Mouse (Mus musculus): Measurements from ENCODE around the gene Vav2.

Vav2 gene

GRCm38 (mm10) chr2:27262984-27263383, 163.8 kb downstream of the Vav2 start:
- no peak for DNase-seq (ENCODE audit: low read depth)

- DNase-seq (ENCODE audit: low read depth): no peak
These were observed 175.4 kb downstream of the Vav2 start for GRCm38 (mm10) chr2:27251434-27251833.

GRCm38 (mm10) chr2:27248211-27248610, 178.6 kb downstream of the Vav2 start, which contains the start of gene Sardh:
TSS of gene Sardh (minus strand) at chr2:27248337.
- no peak for DNase-seq (ENCODE audit: low read depth)

DNA sequence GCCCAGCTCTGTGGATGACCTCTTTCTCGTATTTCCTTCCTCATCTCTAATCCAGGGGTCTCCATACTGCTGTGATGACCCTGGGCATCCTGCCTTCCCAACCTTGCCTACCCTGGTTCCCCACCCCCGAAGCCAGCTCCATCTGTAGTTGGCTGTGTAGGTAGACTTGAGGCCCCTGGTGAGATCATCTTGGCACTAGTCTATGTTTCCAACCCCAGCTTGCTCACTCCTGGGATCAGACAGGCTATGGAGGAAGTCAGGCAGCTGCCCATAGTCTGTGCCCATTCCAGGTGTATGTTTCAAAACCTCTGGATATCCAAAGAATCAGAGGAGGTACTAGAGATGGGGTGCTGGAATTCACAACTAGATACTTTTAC, 179.4 kb downstream of the Vav2 start:
- DNase-seq (ENCODE audit: low read depth): no peak

DNA sequence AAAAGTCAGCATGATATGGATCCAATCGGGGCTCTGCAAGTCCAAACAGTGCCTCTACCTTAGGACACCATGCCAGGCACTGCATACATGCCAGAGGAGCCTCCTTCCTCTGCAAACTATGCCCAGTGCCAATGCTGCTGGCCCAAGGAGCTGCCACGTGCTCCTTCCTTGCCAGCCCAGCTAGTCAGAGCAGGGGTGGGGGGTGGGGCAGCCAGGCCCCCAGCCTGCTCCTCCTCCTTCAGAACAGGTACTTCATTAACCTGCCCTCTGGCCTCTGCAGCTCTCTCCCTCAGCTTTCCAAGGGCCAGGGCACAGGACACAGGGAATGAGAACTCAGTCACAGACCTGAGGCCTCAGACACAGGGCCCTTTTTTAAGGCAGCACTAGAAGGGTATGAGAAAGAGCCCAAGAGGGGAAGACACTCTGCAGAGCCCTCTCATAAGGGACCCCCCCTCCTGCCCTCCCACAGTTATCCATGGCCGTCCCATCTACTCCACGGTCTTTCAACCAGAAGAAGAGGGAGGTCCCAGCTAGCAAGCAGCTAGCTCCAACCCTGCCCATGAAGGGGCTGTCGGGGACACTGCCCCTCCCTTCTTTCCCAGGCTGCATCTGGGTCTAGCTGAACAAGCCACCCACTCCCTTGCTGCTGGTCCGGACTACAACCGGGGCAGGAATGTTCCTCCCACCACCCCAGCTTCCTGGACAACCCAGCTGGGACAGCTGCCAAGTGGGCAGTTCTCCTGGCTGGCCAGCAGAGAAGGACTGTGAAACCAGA, 179.9 kb downstream of the Vav2 start:
- peak; percentile 96 for DNase-seq (ENCODE audit: low read depth)

- DNase-seq (ENCODE audit: low read depth): no peak
These were observed 180.9 kb downstream of the Vav2 start for GRCm38 (mm10) chr2:27245947-27246346.

- peak; percentile 71 for DNase-seq (ENCODE audit: low read depth)
These were observed 189.5 kb downstream of the Vav2 start for GRCm38 (mm10) chr2:27237342-27237741.

DNA sequence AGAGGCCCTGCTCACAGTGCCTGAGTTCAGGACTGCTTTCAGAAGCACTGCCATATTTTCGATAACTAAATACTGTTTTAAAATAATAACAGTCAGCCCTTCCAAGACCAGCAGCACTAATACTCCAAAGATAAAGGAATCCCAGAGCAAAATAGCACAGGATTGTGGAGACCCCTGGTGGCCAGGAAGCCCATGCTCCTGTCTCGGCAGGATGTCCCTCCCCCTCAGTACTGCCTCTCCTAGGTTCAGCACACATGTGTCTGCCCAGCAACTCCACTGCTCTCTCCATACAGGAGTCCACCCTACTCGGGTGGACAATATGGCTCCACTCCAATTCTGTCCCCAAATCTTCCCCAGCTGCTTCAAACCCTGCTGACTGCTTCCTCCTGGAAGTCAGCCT, 191.1 kb downstream of the Vav2 start:
- peak; percentile 82 for DNase-seq (ENCODE audit: low read depth)

DNA sequence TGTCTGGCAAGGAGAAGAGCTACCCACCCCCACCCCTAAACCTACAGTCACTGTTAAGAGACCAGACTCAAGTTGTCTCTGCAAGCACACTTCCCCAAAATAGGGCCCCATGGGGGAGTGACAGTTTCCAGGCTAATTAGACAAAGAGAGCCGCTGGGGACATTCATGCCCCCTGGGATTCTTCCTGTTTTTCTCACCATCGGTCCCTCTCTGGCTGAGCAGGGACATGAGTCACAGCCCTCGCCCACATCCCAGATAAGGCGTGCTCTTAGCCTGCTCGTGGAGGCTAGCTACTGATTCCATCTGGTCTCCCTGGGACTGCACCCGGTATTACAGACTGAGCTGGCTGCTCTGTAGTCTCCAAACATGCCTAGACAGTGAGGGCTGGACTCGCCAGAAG, 194.5 kb downstream of the Vav2 start:
- peak; percentile 33 for DNase-seq (ENCODE audit: low read depth)

DNA sequence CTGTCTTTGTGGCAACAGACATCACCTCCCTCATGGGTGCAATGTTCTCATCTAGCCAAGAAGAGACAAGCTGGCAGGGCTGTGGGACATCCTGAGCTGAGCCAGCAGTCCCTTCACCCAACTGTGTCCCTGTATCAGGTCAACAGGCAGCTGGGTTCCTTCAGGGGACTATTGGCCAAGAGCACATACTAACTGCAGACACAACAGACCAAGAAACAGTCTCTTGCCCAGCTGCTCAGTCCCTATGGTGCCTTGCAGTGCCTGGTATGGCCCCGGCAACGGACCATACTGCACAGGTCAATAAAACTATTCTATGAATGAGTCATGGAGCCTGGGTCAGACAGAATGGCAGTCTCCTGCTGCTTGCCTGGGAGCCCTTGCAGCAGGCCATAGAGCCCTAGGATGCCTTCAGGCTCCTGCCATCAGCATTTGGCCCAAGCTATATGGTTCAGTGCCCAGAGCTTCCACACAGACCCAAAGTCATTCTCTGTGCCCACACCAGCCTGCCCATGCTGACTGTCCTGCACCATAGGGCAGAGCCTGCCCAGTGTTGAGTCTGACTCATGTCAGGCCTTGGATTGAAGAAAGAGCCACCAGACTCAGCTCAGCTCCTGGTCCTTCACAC, 197.2 kb downstream of the Vav2 start:
- DNase-seq (ENCODE audit: low read depth): no peak

DNA sequence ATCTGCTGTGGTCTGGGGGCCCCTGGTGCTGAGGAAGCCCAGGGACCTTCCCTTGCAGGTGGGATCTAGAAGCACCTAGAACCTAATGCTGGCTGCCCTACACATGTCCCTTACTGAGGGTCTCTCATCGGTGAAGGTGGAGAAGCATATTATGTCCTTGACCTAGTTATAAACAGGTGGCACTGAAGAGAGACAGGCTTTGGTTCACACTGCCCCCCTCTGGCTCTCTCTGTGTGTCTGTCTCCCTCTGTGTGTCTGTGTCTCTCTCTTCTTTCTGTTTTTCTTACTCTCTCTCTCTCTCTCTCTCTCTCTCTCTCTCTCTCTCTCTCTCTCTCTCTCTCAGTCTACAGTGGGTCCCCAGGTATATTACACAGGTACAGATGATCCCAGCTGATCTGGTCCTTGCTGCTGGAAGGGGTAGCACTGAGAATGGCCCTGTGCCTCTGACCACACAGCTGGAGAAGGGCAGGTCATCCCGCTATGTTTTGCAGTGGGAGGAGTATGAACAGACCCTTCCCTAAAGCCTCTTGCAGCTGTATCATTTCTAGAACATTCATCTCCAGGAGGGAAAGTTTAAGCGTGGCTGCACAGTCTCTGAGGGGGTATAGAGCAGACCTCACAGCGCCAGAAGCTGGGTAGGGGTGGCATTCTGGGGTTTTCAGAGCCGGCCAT, 197.9 kb downstream of the Vav2 start:
- no peak for DNase-seq (ENCODE audit: low read depth)

GRCm38 (mm10) chr2:27226572-27226971, 200.3 kb downstream of the Vav2 start:
- no peak for DNase-seq (ENCODE audit: low read depth)

DNA sequence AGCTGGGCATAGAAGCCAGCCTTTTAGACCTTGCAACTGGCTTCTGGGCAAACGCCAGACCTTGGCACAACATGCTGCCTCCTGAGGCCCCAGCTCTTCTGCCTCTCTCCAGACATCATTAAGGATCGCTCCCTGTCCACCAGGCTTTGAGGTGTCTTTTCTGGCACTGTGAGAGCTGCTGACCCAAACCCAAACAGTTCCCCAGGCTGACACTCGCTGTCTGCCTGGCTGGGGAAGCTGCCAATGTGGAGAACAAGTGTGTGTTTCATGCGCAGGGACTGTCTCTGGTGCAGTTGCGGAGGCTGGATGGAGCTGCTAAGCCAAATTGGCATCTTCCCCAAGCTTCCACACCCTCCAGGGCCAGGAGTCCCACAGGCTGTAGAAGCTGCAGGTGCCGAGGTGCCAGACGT, 203.8 kb downstream of the Vav2 start:
- no peak for DNase-seq (ENCODE audit: low read depth)

DNA sequence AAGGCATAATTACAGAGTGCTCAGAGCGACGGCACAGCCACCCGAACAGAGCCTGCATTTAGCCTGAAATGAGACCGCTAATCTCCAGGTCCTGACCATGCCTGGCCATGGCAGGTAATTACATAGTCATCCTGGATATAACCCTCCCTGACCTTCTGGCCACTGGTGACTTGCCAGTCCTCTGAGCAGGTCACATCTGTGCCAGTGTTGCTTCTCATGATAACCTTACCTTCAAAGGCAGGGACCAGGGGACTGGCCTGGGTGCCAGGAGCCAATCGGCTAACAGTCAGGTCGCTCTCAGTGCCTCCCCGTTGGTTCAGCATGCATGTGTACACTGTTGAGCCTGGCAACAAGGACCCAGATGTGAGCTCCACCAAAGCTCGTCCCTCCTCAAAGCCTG, 208.3 kb downstream of the Vav2 start:
- DNase-seq (ENCODE audit: low read depth): no peak

- DNase-seq (ENCODE audit: low read depth): no peak
These were observed 208.7 kb downstream of the Vav2 start for GRCm38 (mm10) chr2:27218121-27218544.

DNA sequence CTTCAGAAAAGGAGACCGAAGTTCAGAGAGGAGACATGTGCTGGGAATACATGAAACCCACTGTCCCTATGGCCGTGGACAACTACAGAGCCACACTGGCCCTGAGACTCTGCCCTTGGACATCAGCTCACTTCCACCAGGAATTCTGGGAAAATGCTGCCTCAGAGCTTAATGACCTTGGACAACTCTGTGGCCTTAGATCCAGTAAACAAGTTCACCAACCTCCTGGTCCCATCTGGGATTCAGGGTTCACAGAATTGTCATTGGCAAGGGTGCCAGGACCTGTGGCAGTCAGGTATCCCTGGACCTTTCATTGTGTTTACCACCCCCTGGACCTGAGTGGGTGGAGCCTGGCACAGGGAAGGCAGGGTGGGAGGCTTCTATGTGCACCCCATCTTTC, 211.3 kb downstream of the Vav2 start:
- DNase-seq (ENCODE audit: low read depth): no peak
